Mouse (Mus musculus) left cerebral cortex, postnatal 10 days (tissue): Measurements from ENCODE around the gene Sh3pxd2a. TPM values are rescaled to one million over a fixed set of nuclear protein-coding genes. Genes with fewer than 3 reads are reported as not detected.

Source experiments
- DNase-seq, 2 experiments: peaks; one replicate each; pipeline ENCODE4 v3.0.0; 2021 to 2022; ENCODE audit warnings: low spot score in 2 of 2, mixed read lengths in 1 of 2; ENCODE audit errors: extremely low spot score in 1 of 2
- intact Hi-C: fragments of 180-260 bp; cut with DNase I; formaldehyde crosslinking; loops from one replicate; pipeline ENCODE4 v1.15.1; 2025
- microRNA-seq: library from miRNA; unstranded; fragments of <30 nt; microRNA quantifications from one replicate; pipeline ENCODE4 v1.2.0, GENCODE M21; 2022
- total RNA-seq, 2 experiments: library from RNA; stranded (reverse); gene quantifications; 2 replicates each; pipeline ENCODE4 v1.2.3; 2021

Sh3pxd2a gene
- total RNA-seq, 2 experiments from 2014 or later, result 22.8 to 23.4 TPM

GRCm38 (mm10) chr19:47219622-47220021 is 244.6 kb downstream of the Sh3pxd2a start:
- DNase-seq, result no peak
- intact Hi-C loops, result no loop called here

GRCm38 (mm10) chr19:47216766-47217165 is 247.4 kb downstream of the Sh3pxd2a start:
- no peak for DNase-seq
- intact Hi-C loops, result no loop called here

- DNase-seq, result no peak
- intact Hi-C loops, result no loop called here
Observed at GRCm38 (mm10) chr19:47213470-47213869, 250.7 kb downstream of the Sh3pxd2a start.

GRCm38 (mm10) chr19:47212401-47212800 is 251.8 kb downstream of the Sh3pxd2a start:
- intact Hi-C loops, result no loop called here
- no peak for DNase-seq

- DNase-seq, result no peak
- intact Hi-C loops, result no loop called here
Observed at GRCm38 (mm10) chr19:47211609-47212312, 252.4 kb downstream of the Sh3pxd2a start.

GRCm38 (mm10) chr19:47210432-47210831 is 253.8 kb downstream of the Sh3pxd2a start:
- no peak for DNase-seq
- intact Hi-C loops, result no loop called here

Small RNA genes lying within 50 kb of the gene (microRNA-seq; reads per million reads assigned to microRNA genes)
- gene Mir6995, result 1.7 reads per million

Other genes starting within 250 kb of the Sh3pxd2a start
- 10 to 100 TPM; 33.9 to 39.4 TPM for gene Stn1, start 73.1 kb upstream of the Sh3pxd2a start, total RNA-seq
- 10 to 100 TPM; 35.3 to 36.1 TPM for gene Slk, start 115.3 kb upstream of the Sh3pxd2a start, total RNA-seq
- gene Col17a1, start 227.7 kb upstream of the Sh3pxd2a start, total RNA-seq, result under 1 TPM; 0.32 to 0.51 TPM